Mouse (Mus musculus) erythroblast, embryonic 14.5 days (primary cell): ENCODE results near the gene Tssc4.

Source experiments
- GATA1 ChIP-seq: IDR thresholded peaks from 2 replicates; pipeline ENCODE4 v1.6.1; 2012; ENCODE audit warnings: low read length, inconsistent platforms, mixed read lengths
- TAL1 ChIP-seq: IDR thresholded peaks from 3 replicates; pipeline ENCODE4 v1.6.1; 2012; ENCODE audit warnings: low read length, inconsistent platforms, mixed read lengths

- TF ChIP-seq GATA1: no peak
- no peak for TF ChIP-seq TAL1
Observed at GRCm38 (mm10) chr7:143033581-143033980, 35.5 kb upstream of the Tssc4 start.
